Mouse (Mus musculus) heart, postnatal 0 days (tissue): ENCODE results near the gene Pde11a. TPM values are rescaled to one million over a fixed set of nuclear protein-coding genes. Genes with fewer than 3 reads are reported as not detected.

Experiments
- ATAC-seq: fragments of 200-750 bp; cut with Nextera tagmentation; 2 replicates; pipeline ENCODE4 v1.8.0; 2017; ENCODE audit warnings: low read depth, moderate number of reproducible peaks, moderate library complexity; ENCODE audit not compliant: insufficient read depth
- DNase-seq: peaks from one replicate; pipeline ENCODE4 v3.0.0-alpha.2; 2016; ENCODE audit warnings: low spot score
- H3K27ac ChIP-seq: fragments of 300-500 bp; sonication (generic); 2 replicates; pipeline ENCODE4 v1.5.1; 2014; ENCODE audit warnings: low read depth, mild to moderate bottlenecking
- H3K27me3 ChIP-seq: fragments of 300-500 bp; sonication (generic); 2 replicates; pipeline ENCODE4 v1.6.1; 2014; ENCODE audit warnings: low read length, mixed read lengths; ENCODE audit not compliant: control insufficient read depth, insufficient read depth
- H3K36me3 ChIP-seq: fragments of 300-500 bp; sonication (generic); replicated peaks from 2 replicates; pipeline ENCODE4 v1.6.1; 2014; ENCODE audit warnings: low read length, mixed read lengths; ENCODE audit not compliant: control insufficient read depth, insufficient read depth
- H3K4me1 ChIP-seq: fragments of 300-500 bp; sonication (generic); 2 replicates; pipeline ENCODE4 v1.6.1; 2014; ENCODE audit warnings: antibody characterized with exemption; ENCODE audit not compliant: control insufficient read depth, insufficient read depth
- H3K4me2 ChIP-seq: fragments of 300-500 bp; sonication (generic); 2 replicates; pipeline ENCODE4 v1.6.1; 2014; ENCODE audit warnings: low read depth, mild to moderate bottlenecking, low read length, moderate library complexity
- H3K4me3 ChIP-seq: fragments of 300-500 bp; sonication (generic); 2 replicates; pipeline ENCODE4 v1.5.1; 2014; ENCODE audit warnings: low read depth, low read length
- H3K9ac ChIP-seq: fragments of 300-500 bp; sonication (generic); replicated peaks from 2 replicates; pipeline ENCODE4 v1.6.1; 2014; ENCODE audit warnings: low read depth, low read length, mixed read lengths
- H3K9me3 ChIP-seq: fragments of 300-500 bp; sonication (generic); replicated peaks from 2 replicates; pipeline ENCODE4 v1.6.1; 2016; ENCODE audit warnings: low read length; ENCODE audit not compliant: control insufficient read depth
- CTCF ChIP-seq: IDR thresholded peaks from 2 replicates; pipeline ENCODE4 v1.5.1; 2016; ENCODE audit warnings: antibody characterized with exemption, control low read depth, low read depth
- EP300 ChIP-seq: IDR thresholded peaks from 2 replicates; pipeline ENCODE4 v1.6.1; 2016; ENCODE audit warnings: antibody characterized with exemption, low read depth
- WGBS: fragments of 180-500 bp; shearing (Covaris S2); extraction: QIAGEN DNeasy Blood & Tissue Kit; methylation state at CpG from one replicate; pipeline ENCODE4 v1.1.7; 2014; 5-methylcytosine and 5-hydroxymethylcytosine counted together
- polyA plus RNA-seq: library from polyadenylated mRNA; unstranded; fragments of >200 nt; fragmentation: Nextera tagmentation; extraction: Ambion mirVana; gene quantifications from 2 replicates; pipeline ENCODE4 v1.2.1, GENCODE M21; 2015
- total RNA-seq: library from RNA; depleted of rRNA; stranded (reverse); fragments of >200 nt; gene quantifications from 2 replicates; pipeline ENCODE4 v1.2.3, GENCODE M21; 2014; ENCODE audit warnings: low replicate concordance

Gene Pde11a
- total and polyA plus RNA-seq, 2 experiments from 2014 or later = 0.05 TPM; not detected in 1

DNA sequence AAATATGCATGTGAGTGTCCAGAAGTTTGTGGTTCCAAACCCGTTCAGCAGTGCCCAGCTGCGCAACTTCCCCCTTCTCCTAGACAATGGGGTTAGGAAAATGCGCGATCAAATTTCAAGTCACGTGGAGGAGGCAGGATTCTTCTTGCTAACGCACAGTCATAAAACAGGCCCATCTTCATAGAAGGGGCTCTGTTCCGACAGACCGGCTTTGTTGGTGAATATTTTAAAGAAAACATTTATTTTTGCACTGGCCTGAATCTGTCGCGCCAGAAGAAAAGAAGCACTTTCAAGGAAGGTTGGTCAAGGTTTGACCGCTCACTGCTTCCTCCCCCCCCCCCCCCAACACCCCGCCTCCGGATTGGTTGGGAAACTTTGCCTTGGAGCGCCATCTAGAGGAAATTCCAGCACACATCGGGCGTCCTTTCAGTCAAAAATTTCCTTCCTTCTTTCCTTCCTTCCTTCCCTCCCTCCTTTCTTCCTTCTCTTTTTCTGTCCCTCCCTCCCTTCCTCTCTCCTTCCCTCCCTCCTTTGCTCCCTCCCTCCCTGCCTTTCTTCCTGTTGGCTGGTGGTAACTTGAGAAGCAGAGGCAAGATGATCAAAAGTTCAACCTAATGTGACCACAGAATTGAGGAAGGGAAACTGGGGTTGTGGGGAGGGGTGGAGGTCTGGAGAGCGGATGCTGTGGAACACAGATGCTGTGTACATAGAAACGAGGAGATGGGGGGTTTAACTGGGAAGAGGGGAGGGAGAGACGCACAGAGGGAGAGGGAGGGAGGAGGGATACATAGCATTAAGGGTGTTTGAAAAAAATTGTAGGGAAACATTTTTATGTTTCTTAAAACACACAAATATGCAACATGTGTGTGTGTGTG, 267.9 kb downstream of the Pde11a start:
- peak overlapping the region; percentile 56 for H3K27ac ChIP-seq
- no peaks in the 10 kb centered on the region for H3K9me3 ChIP-seq
- H3K4me2 ChIP-seq = peak overlapping the region; percentile 58
- TF ChIP-seq CTCF (peak; percentile 62), EP300 (no peak)
- H3K27me3 ChIP-seq = no peaks in the 10 kb centered on the region
- no peak overlapping the region for H3K9ac ChIP-seq
- no peaks in the 10 kb centered on the region for H3K36me3 ChIP-seq
- WGBS = 3% methylated on average over 19 of the region's 19 CpGs
- peak overlapping the region; percentile 45 for H3K4me3 ChIP-seq
- DNase-seq = peak; percentile 89
- peak; percentile 93 for ATAC-seq
- peaks cover 13% of the 10 kb centered on the region for H3K4me1 ChIP-seq

DNA sequence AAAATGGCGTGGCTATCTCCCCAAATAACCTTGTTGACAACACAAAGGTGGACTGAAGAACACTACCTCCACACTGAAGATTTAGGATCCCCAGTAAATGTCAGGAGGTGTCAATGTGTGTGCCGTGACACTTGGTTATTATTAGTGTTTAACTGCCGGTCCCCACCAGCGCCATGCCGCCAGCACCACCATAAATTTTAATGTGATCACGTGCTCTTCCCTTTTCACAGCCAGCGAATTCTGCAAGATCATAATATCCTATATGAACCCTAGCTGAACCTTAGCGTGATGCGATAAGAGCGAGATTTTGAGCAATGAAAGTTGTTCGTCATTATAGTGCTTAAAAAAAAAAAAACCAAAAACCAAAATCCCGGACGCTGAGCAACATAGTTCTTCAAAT, 269.3 kb downstream of the Pde11a start:
- H3K36me3 ChIP-seq = no peaks in the 10 kb centered on the region
- peak overlapping the region; percentile 58 for H3K4me2 ChIP-seq
- no peaks in the 10 kb centered on the region for H3K27me3 ChIP-seq
- no peaks in the 10 kb centered on the region for H3K9me3 ChIP-seq
- H3K9ac ChIP-seq = no peak overlapping the region
- peaks cover 13% of the 10 kb centered on the region for H3K4me1 ChIP-seq
- H3K4me3 ChIP-seq = peak overlapping the region; percentile 45
- H3K27ac ChIP-seq = no peak overlapping the region
- no peak for DNase-seq
- WGBS = 39% methylated on average over 13 of the region's 13 CpGs
- TF ChIP-seq CTCF (no peak), EP300 (no peak)
- no peak for ATAC-seq

DNA sequence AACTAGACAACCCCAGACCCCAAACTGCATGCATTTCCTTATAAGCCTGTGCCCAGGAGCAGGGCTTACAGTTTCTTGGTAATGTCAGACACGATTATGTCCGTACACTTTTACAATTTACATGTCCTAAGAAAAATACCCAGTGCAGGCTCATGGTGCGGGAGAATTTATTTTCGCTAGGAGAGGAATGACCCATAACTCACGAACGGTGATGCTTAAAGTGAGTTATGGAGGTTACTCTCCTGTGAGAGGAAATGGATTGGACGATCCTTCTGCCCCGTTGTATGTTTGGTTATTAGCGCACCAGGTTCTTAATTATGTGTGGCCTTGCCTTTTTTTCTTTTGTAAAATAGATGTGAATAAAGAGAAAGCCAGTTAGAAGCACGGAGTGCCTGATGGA, 270.4 kb downstream of the Pde11a start:
- WGBS = 89% methylated on average over 10 of the region's 10 CpGs
- Histone ChIP-seq H3K36me3 (no peaks in the 10 kb centered on the region), H3K4me3 (no peak overlapping the region), H3K9me3 (no peaks in the 10 kb centered on the region), H3K27ac (no peak overlapping the region), H3K27me3 (no peaks in the 10 kb centered on the region), H3K9ac (no peak overlapping the region), H3K4me2 (no peak overlapping the region), H3K4me1 (peaks cover 13% of the 10 kb centered on the region)
- ATAC-seq = no peak
- TF ChIP-seq CTCF (no peak), EP300 (no peak)
- no peak for DNase-seq

DNA sequence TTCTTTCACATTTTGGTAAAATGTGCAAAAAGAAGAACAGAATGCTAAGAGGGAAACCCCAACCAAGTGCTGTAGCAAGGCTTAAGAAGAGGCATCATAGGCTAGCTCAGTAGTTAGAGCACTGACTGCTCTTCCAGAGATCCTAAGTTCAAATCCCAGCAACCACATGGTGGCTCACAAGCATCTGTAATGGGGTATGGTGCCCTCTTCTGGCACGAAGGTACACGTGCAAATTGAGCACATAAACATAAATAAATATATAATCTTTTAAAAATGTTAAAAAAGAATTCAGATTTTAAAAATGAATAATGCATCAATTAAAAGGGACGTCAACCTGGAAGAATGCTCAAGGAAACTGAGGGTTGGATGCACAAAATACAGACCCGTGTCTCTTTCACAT, 271.4 kb downstream of the Pde11a start:
- H3K36me3 ChIP-seq = no peaks in the 10 kb centered on the region
- peak; percentile 43 for TF ChIP-seq CTCF
- TF ChIP-seq EP300 = no peak
- no peak overlapping the region for H3K9ac ChIP-seq
- WGBS = 58% methylated on average over 4 of the region's 4 CpGs
- H3K4me3 ChIP-seq = no peak overlapping the region
- peaks cover 13% of the 10 kb centered on the region for H3K4me1 ChIP-seq
- H3K4me2 ChIP-seq = no peak overlapping the region
- H3K27ac ChIP-seq = no peak overlapping the region
- H3K9me3 ChIP-seq = no peaks in the 10 kb centered on the region
- no peaks in the 10 kb centered on the region for H3K27me3 ChIP-seq
- ATAC-seq (no peak), DNase-seq (no peak)

DNA sequence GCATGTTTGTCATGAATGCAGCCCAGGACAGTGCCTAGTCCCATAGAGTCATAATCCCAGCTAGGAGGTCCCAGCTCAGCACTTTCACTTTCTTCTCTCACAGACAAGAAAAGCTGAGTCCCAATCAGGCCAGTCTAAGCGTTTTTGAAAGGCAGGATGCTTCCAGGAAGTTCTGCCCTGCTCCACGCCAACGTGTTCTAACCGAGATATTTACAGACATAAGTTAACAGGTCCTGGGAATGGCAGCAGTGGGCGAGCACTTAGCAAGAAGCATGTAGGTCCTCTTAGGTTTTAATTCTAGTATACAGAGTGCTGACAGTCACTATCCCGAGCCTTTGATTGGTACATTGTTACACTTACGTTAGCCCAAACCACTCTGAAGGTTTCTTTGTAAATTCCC, 273.3 kb downstream of the Pde11a start:
- TF ChIP-seq CTCF (no peak), EP300 (no peak)
- Histone ChIP-seq H3K9ac (peak overlapping the region; percentile 29; the same call in 1 of the 2 replicates), H3K27me3 (no peaks in the 10 kb centered on the region), H3K9me3 (no peaks in the 10 kb centered on the region), H3K4me1 (peaks cover 13% of the 10 kb centered on the region), H3K4me3 (no peak overlapping the region), H3K36me3 (no peaks in the 10 kb centered on the region), H3K4me2 (peak overlapping the region; percentile 24; the same call in 1 of the 2 replicates), H3K27ac (0 out of 2 replicates have a peak overlapping the region, but pooled peaks have one; percentile 25)
- no peak for ATAC-seq
- DNase-seq = no peak
- WGBS = 10% methylated on average over 7 of the region's 7 CpGs
